Mouse (Mus musculus): ENCODE measurements at regions not wholly inside any gene's neighbourhood (a gene's known extent, or its start where the extent isn't known, plus 50 kb on each side); places are given as distances from the start of the nearest gene placed in this dataset.

GRCm38 (mm10) chr11:22611102-22611869 is 99.4 kb downstream of the Tmem17 start:
- intact Hi-C loops (cut with DNase I), result no loop called here

GRCm38 (mm10) chr11:22613500-22613899 is 101.6 kb downstream of the Tmem17 start:
- no peak for DNase-seq (ENCODE audit: low spot score in 2 of 2)
- intact Hi-C loops (cut with DNase I), result no loop called here

More at GRCm38 (mm10) chr11:22611102-22611869, 99.4 kb downstream of the Tmem17 start:
- DNase-seq (ENCODE audit: low spot score in 2 of 2), result no peak

- intact Hi-C loops (cut with DNase I), result loop anchor here (1.0 to 5.0 kb wide), 2 partner anchors 105 to 392 kb away; partner anchors contain the start of gene Tmem17
Observed at GRCm38 (mm10) chr11:22617204-22617874, 105.5 kb downstream of the Tmem17 start.

GRCm38 (mm10) chr11:22620912-22621705 is 109.2 kb downstream of the Tmem17 start:
- no peak for DNase-seq (ENCODE audit: low spot score in 2 of 2)
- intact Hi-C loops (cut with DNase I), result no loop called here

More at GRCm38 (mm10) chr11:22617204-22617874, 105.5 kb downstream of the Tmem17 start:
- DNase-seq (ENCODE audit: low spot score in 2 of 2), result peak; percentile 72 to 87

GRCm38 (mm10) chr11:22621868-22622267 is 110.0 kb downstream of the Tmem17 start:
- no peak for DNase-seq (ENCODE audit: low spot score in 2 of 2)
- intact Hi-C loops (cut with DNase I), result no loop called here

GRCm38 (mm10) chr11:22622496-22622997 is 110.7 kb downstream of the Tmem17 start:
- no peak for DNase-seq (ENCODE audit: low spot score in 2 of 2)
- intact Hi-C loops (cut with DNase I), result no loop called here

- intact Hi-C loops (cut with DNase I), result no loop called here
- no peak for DNase-seq (ENCODE audit: low spot score in 2 of 2)
Observed at GRCm38 (mm10) chr11:22626407-22626806, 114.5 kb downstream of the Tmem17 start.

GRCm38 (mm10) chr11:22628497-22628896 is 116.6 kb downstream of the Tmem17 start:
- intact Hi-C loops (cut with DNase I), result no loop called here
- no peak for DNase-seq (ENCODE audit: low spot score in 2 of 2)

- DNase-seq (ENCODE audit: low spot score in 2 of 2), result no peak
- intact Hi-C loops (cut with DNase I), result no loop called here
Observed at GRCm38 (mm10) chr11:22628979-22629378, 117.1 kb downstream of the Tmem17 start.

GRCm38 (mm10) chr11:22629581-22629980 is 117.7 kb downstream of the Tmem17 start:
- intact Hi-C loops (cut with DNase I), result no loop called here
- no peak for DNase-seq (ENCODE audit: low spot score in 2 of 2)

GRCm38 (mm10) chr11:22629991-22630390 is 118.1 kb downstream of the Tmem17 start:
- DNase-seq (ENCODE audit: low spot score in 2 of 2), result no peak

GRCm38 (mm10) chr11:22630982-22631381 is 119.1 kb downstream of the Tmem17 start:
- no peak for DNase-seq (ENCODE audit: low spot score in 2 of 2)
- intact Hi-C loops (cut with DNase I), result loop anchor here (2.0 to 5.0 kb wide), 2 partner anchors 340 to 631 kb away; no protein-coding TSS in a partner anchor

More at GRCm38 (mm10) chr11:22629991-22630390, 118.1 kb downstream of the Tmem17 start:
- intact Hi-C loops (cut with DNase I), result loop anchor here (2.0 to 5.0 kb wide), 2 partner anchors 341 to 632 kb away; no protein-coding TSS in a partner anchor

GRCm38 (mm10) chr11:22631606-22632313 is 119.9 kb downstream of the Tmem17 start:
- peak in 1 of 2 experiments; percentile 43 for DNase-seq (ENCODE audit: low spot score in 2 of 2)
- intact Hi-C loops (cut with DNase I), result loop anchor here (2.0 to 5.0 kb wide), 2 partner anchors 339 to 631 kb away; no protein-coding TSS in a partner anchor

GRCm38 (mm10) chr11:22632314-22632700 is 120.4 kb downstream of the Tmem17 start:
- DNase-seq (ENCODE audit: low spot score in 2 of 2), result no peak
- intact Hi-C loops (cut with DNase I), result loop anchor here (5.0 kb wide), 1 partner anchor 630 kb away; no protein-coding TSS in a partner anchor

- DNase-seq (ENCODE audit: low spot score in 2 of 2), result peak in 1 of 2 experiments; percentile 48
- intact Hi-C loops (cut with DNase I), result loop anchor here (5.0 kb wide), 1 partner anchor 629 kb away; no protein-coding TSS in a partner anchor
Observed at GRCm38 (mm10) chr11:22632988-22633387, 121.1 kb downstream of the Tmem17 start.

GRCm38 (mm10) chr11:22633961-22634360 is 122.1 kb downstream of the Tmem17 start:
- intact Hi-C loops (cut with DNase I), result loop anchor here (5.0 kb wide), 1 partner anchor 628 kb away; no protein-coding TSS in a partner anchor

GRCm38 (mm10) chr11:22635021-22635420 is 123.1 kb downstream of the Tmem17 start:
- no peak for DNase-seq (ENCODE audit: low spot score in 2 of 2)
- intact Hi-C loops (cut with DNase I), result no loop called here

More at GRCm38 (mm10) chr11:22633961-22634360, 122.1 kb downstream of the Tmem17 start:
- no peak for DNase-seq (ENCODE audit: low spot score in 2 of 2)

GRCm38 (mm10) chr11:22636321-22636720 is 124.4 kb downstream of the Tmem17 start:
- intact Hi-C loops (cut with DNase I), result no loop called here
- DNase-seq (ENCODE audit: low spot score in 2 of 2), result no peak

Data from left cerebral cortex, postnatal 14 days (tissue).